8 mouse cellular contexts compared by ENCODE assay signal in genomic region chr9:66593613-66593969, GRCm38 (mm10). TPM values are rescaled to one million over a fixed set of nuclear protein-coding genes. Genes with fewer than 3 reads are reported as not detected.
A peak's percentile ranks its signal among the peaks of the same experiment; 100 is the strongest.
DNase-seq lines count a peak whose midpoint lies in the region; ATAC-seq and TF ChIP-seq lines count a peak whose summit lies in the region.

No protein-coding gene starts in this region.

- H3K79me2 ChIP-seq in heart, adult 2 months (replicated peaks; ENCODE audit: control insufficient read depth, insufficient read depth, low read length), result no peaks in the 10 kb centered on the region

- TF ChIP-seq EP300 in heart, adult 2 months (IDR thresholded peaks at IDR 0.05; ENCODE audit: insufficient read depth, low read depth, low read length), result 0 out of 2 replicates have a peak, but pooled peaks have one; percentile 1

- no peak for TF ChIP-seq CTCF in heart, adult 2 months (IDR thresholded peaks at IDR 0.05)

- peaks cover 4% of the 10 kb centered on the region; the same call in 1 of the 2 replicates for H3K36me3 ChIP-seq in heart, adult 2 months (ENCODE audit: control insufficient read depth, insufficient read depth, low read length)
- no peaks in the 10 kb centered on the region for H3K36me3 ChIP-seq in liver, embryonic 12.5 days

- no peak for DNase-seq in heart, adult 2 months
- no peak for DNase-seq in heart, postnatal 10 days
- peak; percentile 70 to 81 for DNase-seq in spleen, postnatal 36 days (ENCODE audit: low spot score in 2 of 2)
- no peak for DNase-seq in spleen, adult 18-20 months
- DNase-seq in testis, postnatal 10 days (ENCODE audit: low spot score), result peak; percentile 64
- no peak for DNase-seq in T-cell, adult 2 months (ENCODE audit: low spot score)
- DNase-seq in layer of hippocampus, adult 18-20 months (ENCODE audit: low spot score in 2 of 2), result no peak

- peak overlapping the region; percentile 95 for H3K4me2 ChIP-seq in liver, embryonic 12.5 days

- peak overlapping the region; percentile 92 for H3K4me3 ChIP-seq in heart, adult 2 months
- H3K4me3 ChIP-seq in liver, embryonic 12.5 days, result peak overlapping the region; percentile 92

- H3K27ac ChIP-seq in heart, adult 2 months, result peak overlapping the region; percentile 97
- H3K27ac ChIP-seq in liver, embryonic 12.5 days, result peak overlapping the region; percentile 89

- peak overlapping the region; percentile 58 for H3K9ac ChIP-seq in heart, adult 2 months (ENCODE audit: low read depth, low read length)
- H3K9ac ChIP-seq in liver, embryonic 12.5 days, result peak overlapping the region; percentile 70

- no peak for ATAC-seq in liver, embryonic 12.5 days

- H3K9me3 ChIP-seq in liver, embryonic 12.5 days (replicated peaks), result no peaks in the 10 kb centered on the region

- no peaks in the 10 kb centered on the region for H3K27me3 ChIP-seq in heart, adult 2 months (ENCODE audit: control insufficient read depth, insufficient read depth, low read length)
- 0 out of 2 replicates have a peak, but pooled peaks cover 4% of the 10 kb centered on the region for H3K27me3 ChIP-seq in liver, embryonic 12.5 days (replicated peaks)

- intact Hi-C loops in heart, adult 2 months (cut with DNase I), result loop anchor here (2.0 kb wide), 2 partner anchors 81 to 469 kb away; no protein-coding TSS in a partner anchor
- intact Hi-C loops in heart, postnatal 10 days (cut with DNase I), result loop anchor here (2.0 kb wide), 2 partner anchors 17 to 79 kb away; partner anchors contain the start of gene Fbxl22

- WGBS in heart, adult 2 months, result 5% methylated on average over 12 of the region's 12 CpGs
- WGBS in liver, embryonic 12.5 days (ENCODE audit: insufficient replicate concordance), result 3% methylated on average over 12 of the region's 12 CpGs

- peaks cover 4% of the 10 kb centered on the region for H3K4me1 ChIP-seq in heart, adult 2 months (ENCODE audit: control insufficient read depth, insufficient read depth, low read length)
- peaks cover 46% of the 10 kb centered on the region for H3K4me1 ChIP-seq in liver, embryonic 12.5 days

- no peak for TF ChIP-seq POLR2A in heart, adult 2 months (IDR thresholded peaks at IDR 0.05; ENCODE audit: insufficient read depth, low read depth, low read length)

RNA-seq across cellular contexts. Expression of gene Usp3, which starts 0.6 kb away (rescaled TPM):
- 10 to 100 TPM; 20.6 to 20.7 TPM for total RNA-seq in heart, adult 2 months (2021)
- 7.2 and 10.2 TPM in 2 replicates for polyA plus RNA-seq in heart, adult 2 months (2012; rRNA removed)
- total RNA-seq in heart, postnatal 10 days (2021), result 10 to 100 TPM; 29.8 to 33.9 TPM
- polyA plus RNA-seq in liver, embryonic 12.5 days (2016; fragmentation: Nextera tagmentation; extraction: Ambion mirVana), result 20.3 and 21.3 TPM in 2 replicates
- 10 to 100 TPM; 38.7 to 42.0 TPM for total RNA-seq in layer of hippocampus, adult 18-20 months (2021)

Comparison
In these comparisons a context has a peak if more than half of its experiments do, and no peak if none do; other contexts are left out.
1. DNase-seq: peak in spleen, postnatal 36 days (2 of 2) and testis, postnatal 10 days (single experiment); none in heart, adult 2 months (0 of 2), heart, postnatal 10 days (0 of 2), spleen, adult 18-20 months (0 of 2), T-cell, adult 2 months (single experiment) and layer of hippocampus, adult 18-20 months (0 of 2).